In genomic region chr10:93374690-93374994, GRCm38 (mm10) we compare ENCODE assay signal across 12 mouse cellular contexts.
A peak's percentile ranks its signal among the peaks of the same experiment; 100 is the strongest.
DNase-seq lines count a peak whose midpoint lies in the region; ATAC-seq and TF ChIP-seq lines count a peak whose summit lies in the region.
"Had no signal": no experiment of that assay in that cellular context is flagged by ENCODE, and none has a peak within 500 bp of the region (broad histone marks: within the 10 kb centered on the region; RNA-seq: fewer than 3 reads in every experiment).

No protein-coding gene starts in this region.

- no peak overlapping the region for H3K4me2 ChIP-seq in heart, embryonic 14.5 days (ENCODE audit: low read length)
- no peak overlapping the region for H3K4me2 ChIP-seq in forebrain, embryonic 11.5 days (ENCODE audit: low read depth, low read length, severe bottlenecking)
- H3K4me2 ChIP-seq: hindbrain, embryonic 15.5 days; liver, embryonic 11.5 days had no signal

- H3K36me3 ChIP-seq in heart, embryonic 14.5 days (ENCODE audit: control insufficient read depth, insufficient read depth, low read length): no peaks in the 10 kb centered on the region
- no peaks in the 10 kb centered on the region for H3K36me3 ChIP-seq in liver, adult 2 months (ENCODE audit: control insufficient read depth, insufficient read depth, low read length)
- no peaks in the 10 kb centered on the region for H3K36me3 ChIP-seq in forebrain, embryonic 11.5 days (ENCODE audit: control insufficient read depth, insufficient read depth, low read length)
- H3K36me3 ChIP-seq: hindbrain, embryonic 15.5 days had no signal

- H3K9ac ChIP-seq in heart, embryonic 14.5 days (ENCODE audit: low read length): no peak overlapping the region
- no peak overlapping the region for H3K9ac ChIP-seq in liver, adult 2 months (ENCODE audit: low read depth, low read length)
- no peak overlapping the region for H3K9ac ChIP-seq in forebrain, embryonic 11.5 days (ENCODE audit: low read length)
- H3K9ac ChIP-seq: hindbrain, embryonic 15.5 days had no signal

- H3K79me2 ChIP-seq in liver, adult 2 months (ENCODE audit: control insufficient read depth, insufficient read depth, low read length): no peaks in the 10 kb centered on the region

- H3K9me3 ChIP-seq in heart, embryonic 14.5 days (ENCODE audit: control insufficient read depth, low read length): no peaks in the 10 kb centered on the region
- no peaks in the 10 kb centered on the region for H3K9me3 ChIP-seq in forebrain, embryonic 11.5 days (ENCODE audit: control insufficient read depth, low read length)
- H3K9me3 ChIP-seq: hindbrain, embryonic 15.5 days had no signal

- 89% methylated on average over 2 of the region's 2 CpGs for WGBS in heart, embryonic 14.5 days
- 93% methylated on average over 2 of the region's 2 CpGs for WGBS in liver, adult 2 months
- WGBS in forebrain, embryonic 11.5 days: 50% methylated on average over 2 of the region's 2 CpGs

- no peaks in the 10 kb centered on the region for H3K27me3 ChIP-seq in heart, embryonic 14.5 days (ENCODE audit: control insufficient read depth, insufficient read depth, low read length)
- H3K27me3 ChIP-seq in liver, adult 2 months (ENCODE audit: control insufficient read depth, insufficient read depth, low read length): no peaks in the 10 kb centered on the region
- H3K27me3 ChIP-seq in forebrain, embryonic 11.5 days (ENCODE audit: control insufficient read depth, insufficient read depth, low read length): no peaks in the 10 kb centered on the region
- H3K27me3 ChIP-seq: CH12.LX; hindbrain, embryonic 15.5 days had no signal

- TF ChIP-seq POLR2A in liver, adult 2 months (IDR thresholded peaks at IDR 0.05; ENCODE audit: extremely low read depth, insufficient read depth, low read length): no peak

- no peak for DNase-seq in heart, adult 8-10 months (ENCODE audit: low spot score)
- no peak for DNase-seq in liver, adult 2 months (ENCODE audit: extremely low read depth, low read depth, low spot score)
- no peak for DNase-seq in liver
- DNase-seq in forebrain, embryonic 11.5 days (ENCODE audit: low spot score): no peak
- DNase-seq: cerebellum, adult 11-12 months; layer of hippocampus, adult 9-11 months had no signal

- no peak overlapping the region for H3K4me3 ChIP-seq in heart, embryonic 14.5 days (ENCODE audit: control insufficient read depth in 1 of 2, insufficient read depth in 1 of 2, low read depth in 1 of 2, low read length in 2 of 2)
- no peak overlapping the region for H3K4me3 ChIP-seq in liver, adult 2 months (ENCODE audit: insufficient read depth, low read depth, low read length)
- H3K4me3 ChIP-seq in brown adipose tissue, adult 24 weeks (ENCODE audit: insufficient read depth, low read depth, low read length): no peak overlapping the region
- H3K4me3 ChIP-seq in forebrain, embryonic 11.5 days (ENCODE audit: low read depth, low read length): no peak overlapping the region
- H3K4me3 ChIP-seq: hindbrain, embryonic 15.5 days had no signal

- ATAC-seq in heart, embryonic 14.5 days (ENCODE audit: insufficient number of reproducible peaks, insufficient read depth, low FRiP score, low read depth): no peak
- ATAC-seq in forebrain, embryonic 11.5 days (replicated peaks; ENCODE audit: low FRiP score): no peak; the same call in 1 of the 2 replicates
- no peak for ATAC-seq in CD4-positive, CD25-positive, alpha-beta regulatory T cell, adult 4 months

- H3K4me1 ChIP-seq in heart, embryonic 14.5 days (ENCODE audit: control insufficient read depth in 2 of 2, insufficient read depth in 2 of 2, low read length in 2 of 2): peaks cover 3 to 6% of the 10 kb centered on the region in 2 experiments; a peak in 3 of 4 replicates
- no peaks in the 10 kb centered on the region for H3K4me1 ChIP-seq in liver, adult 2 months (ENCODE audit: control insufficient read depth, insufficient read depth, low read length)
- H3K4me1 ChIP-seq in brown adipose tissue, adult 24 weeks (ENCODE audit: control insufficient read depth, insufficient read depth, insufficient read length, low read length): peaks cover 34% of the 10 kb centered on the region
- peaks cover 5% of the 10 kb centered on the region for H3K4me1 ChIP-seq in forebrain, embryonic 11.5 days (replicated peaks; ENCODE audit: control insufficient read depth, insufficient read depth, low read length)

- H3K27ac ChIP-seq in heart, embryonic 14.5 days (replicated peaks in 1 of 2; ENCODE audit: control insufficient read depth in 1 of 2, insufficient read depth in 1 of 2, low read depth in 2 of 2, low read length in 2 of 2): peak overlapping the region; percentile 62 to 75; a peak in 3 of 4 replicates
- peak overlapping the region; percentile 75 for H3K27ac ChIP-seq in liver, adult 2 months (replicated peaks; ENCODE audit: insufficient read depth, low read depth, low read length)
- peak overlapping the region; percentile 100 for H3K27ac ChIP-seq in brown adipose tissue, adult 24 weeks (replicated peaks; ENCODE audit: low read depth, low read length)
- peak overlapping the region; percentile 44 for H3K27ac ChIP-seq in forebrain, embryonic 11.5 days (ENCODE audit: low read depth, low read length)
- H3K27ac ChIP-seq: hindbrain, embryonic 15.5 days had no signal

- TF ChIP-seq CTCF in liver, adult 2 months (IDR thresholded peaks at IDR 0.05; ENCODE audit: low read depth, low read length): no peak

Comparison
In these comparisons a context has a peak if more than half of its experiments do, and no peak if none do; other contexts are left out.
1. H3K27ac ChIP-seq: peak in every context shown above with its lines; median percentile 100 in brown adipose tissue, adult 24 weeks; 75 in liver, adult 2 months; 68 in heart, embryonic 14.5 days; 44 in forebrain, embryonic 11.5 days.